Mouse (Mus musculus) olfactory bulb, adult 2 months (tissue): ENCODE measurements around the gene Morn5. TPM values are rescaled to one million over a fixed set of nuclear protein-coding genes. Genes with fewer than 3 reads are reported as not detected.

Experiments
- H3K27ac ChIP-seq: fragments of 200-500 bp; 2 replicates; pipeline ENCODE4 v1.5.1; 2012; ENCODE audit warnings: low read depth, low read length; ENCODE audit not compliant: insufficient read depth
- H3K4me1 ChIP-seq: fragments of 200-500 bp; 2 replicates; pipeline ENCODE4 v1.6.1; 2012; ENCODE audit warnings: low read length; ENCODE audit not compliant: control insufficient read depth, insufficient read depth
- H3K4me3 ChIP-seq: fragments of 200-500 bp; 2 replicates; pipeline ENCODE4 v1.5.1; 2012; ENCODE audit warnings: mild to moderate bottlenecking, low read depth, low read length, moderate library complexity; ENCODE audit not compliant: insufficient read depth
- CTCF ChIP-seq: fragments of 200-500 bp; IDR thresholded peaks from 2 replicates; pipeline ENCODE4 v1.5.1; 2012; ENCODE audit warnings: low read depth, mild to moderate bottlenecking, low read length, moderate library complexity; ENCODE audit not compliant: insufficient read depth
- POLR2A ChIP-seq: fragments of 200-500 bp; IDR thresholded peaks from 2 replicates; pipeline ENCODE4 v1.6.1; 2012; ENCODE audit warnings: mild to moderate bottlenecking, low read depth, low read length, moderate library complexity; ENCODE audit not compliant: insufficient read depth
- WGBS: fragments of 180-500 bp; shearing (Covaris S2); methylation state at CpG from one replicate; pipeline ENCODE4 v1.1.7; 2018; 5-methylcytosine and 5-hydroxymethylcytosine counted together
- polyA plus RNA-seq: library from polyadenylated mRNA; stranded (reverse); fragments of >200 nt; gene quantifications from 2 replicates; pipeline ENCODE4 v1.2.4, GENCODE M21; 2012; ENCODE audit warnings: low replicate concordance; ENCODE audit not compliant: missing spikeins, insufficient read depth, insufficient read length

Gene Morn5
- polyA plus RNA-seq, 1 experiment: not detected

DNA sequence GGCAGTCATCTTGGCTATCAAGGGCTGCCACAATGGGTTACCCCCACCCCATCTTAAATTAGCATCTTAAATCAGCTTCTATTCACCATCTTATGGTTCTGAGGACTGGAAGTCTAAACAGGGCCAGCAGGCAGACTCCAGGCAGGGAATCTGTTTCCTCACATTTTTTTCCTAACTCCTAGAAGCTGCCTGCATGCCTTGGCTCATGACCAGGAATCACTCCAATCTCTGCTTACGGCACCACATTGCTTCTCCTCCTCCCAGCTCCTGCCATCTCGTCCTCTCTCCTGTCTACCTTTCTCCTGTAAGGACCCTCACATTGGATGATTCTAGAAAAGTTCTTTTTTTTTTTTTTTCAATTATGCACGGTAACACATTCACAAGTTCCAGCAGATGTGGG lies 4.0 kb downstream of the Morn5 start:
- Histone ChIP-seq H3K27ac (no peak overlapping the region), H3K4me3 (no peak overlapping the region), H3K4me1 (no peaks in the 10 kb centered on the region)
- TF ChIP-seq CTCF: no peak
- TF ChIP-seq POLR2A: no peak
- 59% methylated on average over 3 of the region's 3 CpGs for WGBS

DNA sequence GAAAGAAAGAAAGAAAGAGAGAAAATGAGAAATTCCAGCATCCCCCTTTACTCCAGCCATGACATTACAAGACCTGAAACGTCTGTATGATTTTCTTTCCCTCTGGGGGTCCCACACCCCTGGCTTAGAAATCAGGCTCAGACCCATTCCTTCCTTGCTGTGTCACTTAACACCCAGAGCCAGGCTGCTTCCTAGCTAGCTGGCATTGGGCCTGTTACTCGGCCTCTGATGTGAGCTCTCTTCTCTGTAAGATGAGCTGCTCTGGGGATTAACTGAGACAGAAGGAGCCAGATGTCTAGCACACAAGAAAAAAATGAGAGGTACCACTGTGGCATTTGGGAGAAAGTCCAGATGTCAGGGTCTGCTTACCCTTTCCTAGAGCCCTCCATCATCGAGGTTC lies 7.0 kb downstream of the Morn5 start:
- Histone ChIP-seq H3K27ac (no peak overlapping the region), H3K4me3 (no peak overlapping the region), H3K4me1 (no peaks in the 10 kb centered on the region)
- WGBS: 75% methylated on average over 3 of the region's 3 CpGs
- TF ChIP-seq CTCF (no peak), POLR2A (no peak)

DNA sequence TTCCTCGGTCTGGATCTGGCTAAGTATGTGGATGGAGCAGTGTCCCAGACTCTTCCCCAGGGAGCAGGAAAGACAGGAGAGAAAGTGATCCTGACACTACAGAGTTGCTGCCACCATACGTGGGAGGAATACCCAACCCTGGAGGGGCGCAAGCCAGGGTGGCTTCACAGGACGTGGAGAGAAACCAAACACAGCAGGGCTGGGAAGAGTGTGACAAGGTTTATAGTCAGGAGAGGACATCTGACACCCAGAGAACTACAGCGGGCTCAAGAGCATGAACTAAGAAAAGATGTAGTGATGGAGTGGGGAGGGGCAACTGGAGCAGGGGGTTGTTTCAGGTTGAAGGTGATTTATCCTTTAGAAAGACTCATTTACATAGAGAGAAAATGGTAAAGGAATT lies 12.2 kb downstream of the Morn5 start:
- Histone ChIP-seq H3K27ac (no peak overlapping the region), H3K4me1 (no peaks in the 10 kb centered on the region), H3K4me3 (no peak overlapping the region)
- WGBS: 82% methylated on average over 5 of the region's 5 CpGs
- no peak for TF ChIP-seq POLR2A
- no peak for TF ChIP-seq CTCF

DNA sequence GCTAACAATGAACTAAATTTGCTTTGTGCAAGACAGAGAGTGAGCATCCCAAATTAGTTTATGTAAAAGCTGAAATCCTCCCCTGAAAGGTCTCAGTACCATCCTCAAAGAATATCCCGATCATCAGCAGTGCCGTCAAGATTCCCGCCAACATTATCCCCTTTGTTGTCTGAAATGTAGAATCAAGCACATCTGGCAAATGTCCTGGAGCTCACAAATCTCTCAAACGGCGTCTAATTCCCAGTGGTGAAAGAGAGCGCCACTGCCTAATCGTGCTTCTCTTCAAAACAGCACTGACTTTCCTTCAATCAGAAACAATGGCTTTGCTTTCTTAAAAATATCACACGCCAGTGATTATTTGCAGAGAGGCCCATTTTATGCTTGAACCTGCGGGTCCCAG lies 17.9 kb downstream of the Morn5 start:
- H3K4me1 ChIP-seq: no peaks in the 10 kb centered on the region
- no peak overlapping the region for H3K27ac ChIP-seq
- TF ChIP-seq CTCF (no peak), POLR2A (no peak)
- 47% methylated on average over 9 of the region's 9 CpGs for WGBS
- H3K4me3 ChIP-seq: no peak overlapping the region

DNA sequence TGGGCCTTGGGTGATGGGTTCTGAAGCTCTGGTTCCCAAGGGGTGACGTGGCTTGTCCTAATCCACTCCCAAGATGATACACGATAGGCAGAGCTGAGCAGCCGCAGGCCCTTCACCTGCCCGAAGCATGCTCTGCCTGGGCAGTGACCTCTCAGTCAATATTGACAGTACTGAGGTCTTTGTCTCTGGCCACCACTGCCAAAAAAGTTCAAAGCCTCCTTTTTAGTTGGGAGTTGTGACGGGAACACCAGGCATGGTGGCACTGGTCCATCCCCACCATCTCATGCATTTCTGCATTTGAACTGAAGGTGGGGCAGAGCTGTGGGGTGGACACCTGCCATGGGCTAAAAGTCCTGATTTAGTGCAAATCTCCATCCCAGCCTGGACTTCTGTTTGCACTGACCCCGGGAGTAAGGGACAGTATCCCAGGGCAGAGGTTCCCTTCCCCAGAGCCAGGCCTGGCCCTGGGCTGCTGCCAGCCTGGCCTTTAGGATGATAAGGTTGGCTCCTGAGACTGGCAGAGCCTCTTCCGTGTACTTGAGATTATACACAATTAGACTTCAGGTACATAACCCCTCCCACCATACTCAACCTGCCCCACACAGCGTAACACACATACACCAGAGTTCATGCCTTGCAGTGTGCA lies 22.5 kb downstream of the Morn5 start:
- WGBS: 90% methylated on average over 8 of the region's 8 CpGs
- no peak for TF ChIP-seq CTCF
- TF ChIP-seq POLR2A: no peak
- Histone ChIP-seq H3K4me3 (no peak overlapping the region), H3K27ac (no peak overlapping the region), H3K4me1 (no peaks in the 10 kb centered on the region)

DNA sequence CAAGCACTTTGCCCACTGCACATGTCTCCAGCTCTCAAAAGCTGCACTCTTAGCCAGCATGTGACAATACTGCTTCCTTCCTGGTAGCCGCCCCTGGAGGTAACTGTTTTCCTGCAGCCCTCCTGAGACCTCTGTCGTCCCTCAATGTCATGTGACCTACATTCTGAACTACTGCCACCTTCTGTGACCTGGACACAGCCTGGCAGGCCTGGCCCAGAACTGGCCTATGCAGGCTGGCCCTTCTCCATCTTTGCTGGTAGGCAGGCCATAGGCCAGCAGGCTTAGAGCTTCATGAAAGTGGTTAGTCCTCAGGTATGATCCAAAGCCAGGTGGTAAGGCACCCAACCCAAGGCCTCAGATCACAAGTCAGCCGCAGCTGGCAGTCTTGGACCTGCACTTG lies 24.5 kb downstream of the Morn5 start:
- WGBS: 74% methylated on average over 3 of the region's 3 CpGs
- no peak for TF ChIP-seq CTCF
- TF ChIP-seq POLR2A: no peak
- Histone ChIP-seq H3K4me3 (no peak overlapping the region), H3K4me1 (peaks cover 8% of the 10 kb centered on the region), H3K27ac (no peak overlapping the region)

DNA sequence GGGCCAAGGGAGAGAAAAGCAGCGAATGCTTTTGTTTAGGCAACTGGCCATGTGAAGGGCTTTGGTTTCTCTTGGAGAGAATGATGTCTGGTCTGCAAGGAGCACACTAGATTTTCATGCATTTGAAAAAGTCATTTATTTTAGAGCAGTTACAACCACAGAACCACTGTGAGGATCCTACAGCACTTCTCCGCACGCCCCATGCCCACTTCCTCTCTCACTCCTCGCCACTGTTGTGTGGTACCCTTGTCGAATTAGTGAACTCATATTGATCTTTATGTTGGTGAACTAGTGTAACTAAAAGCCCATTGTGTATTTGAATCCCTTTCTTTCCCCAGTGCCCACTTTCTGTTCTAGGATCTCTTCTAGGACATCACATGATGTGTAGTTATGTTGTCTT lies 26.0 kb downstream of the Morn5 start:
- H3K4me3 ChIP-seq: no peak overlapping the region
- WGBS: 94% methylated on average over 5 of the region's 5 CpGs
- H3K4me1 ChIP-seq: peaks cover 8% of the 10 kb centered on the region
- no peak overlapping the region for H3K27ac ChIP-seq
- TF ChIP-seq CTCF (no peak), POLR2A (no peak)

DNA sequence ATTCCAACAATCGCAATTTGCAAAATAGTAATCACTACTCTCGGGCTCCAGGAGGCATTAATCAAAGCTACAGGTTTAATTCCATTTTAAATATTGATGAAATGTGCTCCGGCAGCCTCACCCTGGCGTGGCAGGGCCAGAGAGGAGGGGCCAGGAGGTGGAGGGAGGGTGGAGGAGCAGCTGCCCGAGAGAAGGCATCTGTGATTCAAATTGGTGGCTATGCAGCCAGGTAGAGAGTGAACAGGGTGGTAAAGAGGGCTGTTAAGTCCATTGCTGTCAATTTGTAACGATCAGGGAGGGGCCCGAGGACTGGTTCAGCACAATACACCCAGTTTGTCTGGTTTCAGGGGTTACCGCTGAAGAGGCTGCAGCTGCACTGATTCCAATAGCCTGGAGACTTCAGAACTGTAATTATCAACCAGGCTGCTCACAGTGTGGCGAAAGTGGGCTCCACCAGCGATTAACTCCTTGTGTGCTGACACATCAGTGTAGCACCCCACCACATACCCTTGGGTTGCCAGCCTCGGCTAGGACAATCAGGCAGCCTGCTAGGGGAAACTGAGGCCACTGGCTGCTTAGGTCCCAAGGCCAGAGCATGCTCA lies 28.0 kb downstream of the Morn5 start:
- no peak overlapping the region for H3K27ac ChIP-seq
- H3K4me3 ChIP-seq: no peak overlapping the region
- WGBS: 14% methylated on average over 11 of the region's 11 CpGs
- TF ChIP-seq POLR2A: no peak
- no peak for TF ChIP-seq CTCF
- H3K4me1 ChIP-seq: peaks cover 8% of the 10 kb centered on the region

DNA sequence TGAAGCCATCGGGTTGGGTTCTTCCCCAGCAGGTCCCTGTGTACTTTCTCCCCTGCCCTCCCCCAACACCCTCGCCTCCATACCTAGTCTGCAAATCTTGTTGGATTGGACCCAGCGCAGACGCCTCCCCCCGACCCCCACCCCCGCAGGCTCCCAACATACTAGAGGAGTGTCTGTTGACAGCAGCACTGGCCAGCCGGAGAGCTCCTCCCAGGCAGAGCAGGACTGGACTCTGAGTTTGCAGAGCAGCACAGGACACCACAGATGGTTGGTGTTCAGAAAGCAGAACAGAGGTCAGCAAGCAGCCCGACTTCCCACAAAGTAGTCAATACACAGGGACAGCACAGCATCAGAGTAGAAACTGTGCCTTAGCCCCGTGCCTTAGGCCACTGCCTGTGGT lies 32.2 kb downstream of the Morn5 start:
- TF ChIP-seq CTCF: no peak
- no peak for TF ChIP-seq POLR2A
- no peak overlapping the region for H3K4me3 ChIP-seq
- 54% methylated on average over 9 of the region's 9 CpGs for WGBS
- peaks cover 8% of the 10 kb centered on the region for H3K4me1 ChIP-seq
- no peak overlapping the region for H3K27ac ChIP-seq
